Mouse (Mus musculus) brown adipose tissue, adult 24 weeks (tissue): Measurements from ENCODE around the gene Arl6ip5. TPM values are rescaled to one million over a fixed set of nuclear protein-coding genes. Genes with fewer than 3 reads are reported as not detected.
"Not testable (repeated sequence)": the region's sequence is repeated elsewhere in the genome, so short reads cannot be mapped to it uniquely, and the experiment has no call there.

Source experiments
- H3K27ac ChIP-seq: fragments of 200-500 bp; replicated peaks from 2 replicates; pipeline ENCODE4 v1.5.1; 2012; ENCODE audit warnings: low read depth, mild to moderate bottlenecking, low read length
- H3K4me1 ChIP-seq: fragments of 200-500 bp; 2 replicates; pipeline ENCODE4 v1.6.1; 2012; ENCODE audit warnings: low read length, mixed read lengths; ENCODE audit not compliant: control insufficient read depth, insufficient read depth, insufficient read length
- H3K4me3 ChIP-seq: fragments of 200-500 bp; 2 replicates; pipeline ENCODE4 v1.5.1; 2012; ENCODE audit warnings: low read depth, mild to moderate bottlenecking, low read length, moderate library complexity; ENCODE audit not compliant: insufficient read depth
- polyA plus RNA-seq: library from polyadenylated mRNA; stranded (reverse); fragments of >200 nt; gene quantifications from 2 replicates; pipeline ENCODE4 v1.2.4, GENCODE M21; 2012; ENCODE audit not compliant: missing spikeins, insufficient read depth, insufficient read length

The Arl6ip5 gene
- polyA plus RNA-seq, 1 experiment: 45.7 TPM

- H3K4me3 ChIP-seq: no peak overlapping the region
- no peak overlapping the region for H3K27ac ChIP-seq
- H3K4me1 ChIP-seq: no peaks in the 10 kb centered on the region
Observed at GRCm38 (mm10) chr6:97242522-97242921, 32.0 kb downstream of the Arl6ip5 start.

GRCm38 (mm10) chr6:97245200-97245599, 34.7 kb downstream of the Arl6ip5 start:
- no peak overlapping the region for H3K27ac ChIP-seq
- H3K4me1 ChIP-seq: no peaks in the 10 kb centered on the region

GRCm38 (mm10) chr6:97250966-97251365, 40.5 kb downstream of the Arl6ip5 start:
- no peak overlapping the region for H3K27ac ChIP-seq
- H3K4me1 ChIP-seq: no peaks in the 10 kb centered on the region
- no peak overlapping the region for H3K4me3 ChIP-seq

More at GRCm38 (mm10) chr6:97245200-97245599, 34.7 kb downstream of the Arl6ip5 start:
- no peak overlapping the region for H3K4me3 ChIP-seq

DNA sequence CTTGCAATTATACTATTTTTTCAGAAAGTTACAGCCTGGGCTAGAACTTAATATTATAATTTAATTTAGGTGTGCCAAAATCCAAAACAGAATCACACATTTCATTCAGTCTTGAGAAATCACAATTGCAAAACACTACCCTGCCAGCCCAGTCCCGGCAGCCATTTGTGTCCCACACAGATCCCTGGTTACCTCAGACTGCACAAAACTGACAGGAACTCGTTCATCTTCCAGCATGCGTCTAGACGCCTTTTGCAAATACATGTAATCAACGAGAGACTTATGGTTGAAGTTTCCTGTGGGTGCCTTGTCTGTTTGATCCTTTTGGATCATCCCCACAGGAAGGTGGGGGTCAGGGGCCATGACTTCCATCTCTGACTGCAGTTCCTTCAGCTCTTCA, 41.6 kb downstream of the Arl6ip5 start:
- Histone ChIP-seq H3K4me1 (no peaks in the 10 kb centered on the region), H3K4me3 (no peak overlapping the region), H3K27ac (peak overlapping the region; percentile 71)

DNA sequence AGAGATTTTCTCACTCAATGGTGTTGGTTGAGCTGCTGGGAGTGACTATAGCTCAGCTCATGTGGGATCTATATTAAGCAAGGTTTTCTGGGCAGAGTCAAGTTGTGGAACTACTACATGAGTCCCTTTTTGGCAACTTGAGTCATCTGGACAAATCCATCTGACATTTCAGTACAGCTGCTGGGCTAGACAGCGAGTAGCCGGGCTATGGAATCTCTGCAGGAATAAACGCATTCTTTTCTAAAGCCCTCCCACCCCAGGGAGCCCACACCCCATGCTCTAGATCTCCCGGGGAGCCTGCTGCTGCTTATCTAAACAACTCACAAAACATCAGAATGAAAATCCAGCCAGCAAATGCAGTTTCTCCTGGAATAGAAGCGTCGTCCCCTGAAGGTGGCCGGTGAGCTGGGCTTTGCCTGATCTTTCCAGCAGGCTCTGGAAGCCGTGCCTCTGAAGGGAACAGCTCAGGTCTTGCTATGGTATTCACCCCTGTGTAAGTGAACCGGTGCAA, 42.3 kb downstream of the Arl6ip5 start, which contains the start of gene Lmod3:
TSS of gene Lmod3 (minus strand) at position 49 of the 511 bp plus-strand sequence.
- Histone ChIP-seq H3K4me3 (0 out of 2 replicates have a peak within 1 kb of the TSS, but pooled peaks have one; percentile 11), H3K4me1 (no peaks in the 10 kb centered on the region), H3K27ac (peak within 1 kb of the TSS; percentile 71)

GRCm38 (mm10) chr6:97258489-97258888, 48.0 kb downstream of the Arl6ip5 start:
- H3K4me3 ChIP-seq: no peak overlapping the region
- H3K27ac ChIP-seq: no peak overlapping the region
- no peaks in the 10 kb centered on the region; the same call in 1 of the 2 replicates for H3K4me1 ChIP-seq

GRCm38 (mm10) chr6:97259926-97260325, 49.4 kb downstream of the Arl6ip5 start:
- H3K4me1 ChIP-seq, H3K27ac ChIP-seq, H3K4me3 ChIP-seq: not testable (repeated sequence)

- H3K4me3 ChIP-seq: no peak overlapping the region
- H3K27ac ChIP-seq: no peak overlapping the region
- H3K4me1 ChIP-seq: no peaks in the 10 kb centered on the region; the same call in 1 of the 2 replicates
Observed at GRCm38 (mm10) chr6:97262229-97262628, 51.7 kb downstream of the Arl6ip5 start.

- H3K27ac ChIP-seq, H3K4me3 ChIP-seq, H3K4me1 ChIP-seq: not testable (repeated sequence)
Observed at GRCm38 (mm10) chr6:97263750-97264149, 53.3 kb downstream of the Arl6ip5 start.

DNA sequence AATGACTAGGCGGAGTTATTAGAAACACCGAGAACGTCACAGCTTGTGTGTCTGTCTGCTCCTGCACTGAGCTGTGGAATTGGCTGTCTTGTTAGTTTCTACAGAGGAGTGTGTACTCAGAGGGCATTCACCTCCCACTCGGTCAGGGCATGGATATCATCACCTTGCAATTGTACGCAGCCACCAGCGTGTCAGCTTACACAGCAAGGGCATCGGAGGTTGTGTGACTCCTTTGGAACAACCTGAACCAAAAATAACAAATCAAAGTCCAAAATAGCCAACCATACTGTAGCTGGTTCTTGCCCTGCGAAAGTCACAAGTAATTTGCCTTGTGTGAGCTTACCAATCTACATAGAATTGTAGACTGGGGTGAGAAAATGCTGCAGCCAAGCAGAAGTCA, 54.8 kb downstream of the Arl6ip5 start:
- H3K4me3 ChIP-seq: no peak overlapping the region
- no peaks in the 10 kb centered on the region for H3K4me1 ChIP-seq
- no peak overlapping the region for H3K27ac ChIP-seq

GRCm38 (mm10) chr6:97265705-97266104, 55.2 kb downstream of the Arl6ip5 start:
- Histone ChIP-seq H3K27ac (no peak overlapping the region), H3K4me1 (no peaks in the 10 kb centered on the region), H3K4me3 (no peak overlapping the region)

DNA sequence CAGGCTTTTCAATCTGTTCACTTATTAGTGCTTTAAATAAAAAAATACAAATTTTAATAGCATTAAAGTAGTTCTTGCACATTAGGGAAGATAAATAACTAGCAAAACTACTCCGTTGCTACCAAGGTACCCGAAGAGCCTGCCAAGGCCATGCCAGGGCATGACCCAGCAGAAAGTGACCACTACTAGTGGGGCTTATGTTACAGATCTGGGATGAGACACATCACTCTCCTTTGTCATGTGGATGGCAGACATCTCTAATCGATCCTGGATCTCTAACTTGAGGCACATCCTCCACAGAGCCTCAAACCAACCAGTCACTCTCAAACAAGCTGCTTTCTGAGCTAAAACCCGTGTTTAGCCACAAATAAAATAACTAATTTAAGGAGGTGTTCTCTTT, 56.2 kb downstream of the Arl6ip5 start:
- Histone ChIP-seq H3K27ac (no peak overlapping the region), H3K4me1 (no peaks in the 10 kb centered on the region), H3K4me3 (no peak overlapping the region)

GRCm38 (mm10) chr6:97267132-97267531, 56.6 kb downstream of the Arl6ip5 start:
- Histone ChIP-seq H3K4me3 (no peak overlapping the region), H3K27ac (no peak overlapping the region), H3K4me1 (no peaks in the 10 kb centered on the region)

GRCm38 (mm10) chr6:97269596-97269995, 59.1 kb downstream of the Arl6ip5 start:
- H3K27ac ChIP-seq: no peak overlapping the region
- no peaks in the 10 kb centered on the region for H3K4me1 ChIP-seq
- H3K4me3 ChIP-seq: no peak overlapping the region

- no peaks in the 10 kb centered on the region for H3K4me1 ChIP-seq
- no peak overlapping the region for H3K4me3 ChIP-seq
- H3K27ac ChIP-seq: no peak overlapping the region
Observed at GRCm38 (mm10) chr6:97272349-97272748, 61.9 kb downstream of the Arl6ip5 start.

- H3K4me1 ChIP-seq: no peaks in the 10 kb centered on the region
- H3K4me3 ChIP-seq: no peak overlapping the region
- 0 out of 2 replicates have a peak overlapping the region, but pooled peaks have one; percentile 5 for H3K27ac ChIP-seq
Observed at GRCm38 (mm10) chr6:97273058-97273710, 62.7 kb downstream of the Arl6ip5 start.
